Mouse (Mus musculus) myocyte (in vitro differentiated cells): ENCODE measurements at regions not wholly inside any gene's neighbourhood (a gene's known extent, or its start where the extent isn't known, plus 50 kb on each side); places are given as distances from the start of the nearest gene placed in this dataset.

Experiments
- H3K27me3 ChIP-seq: one replicate; pipeline ENCODE4 v1.6.1; 2011; ENCODE audit not compliant: control insufficient read depth, insufficient read depth, insufficient read length
- H3K36me3 ChIP-seq: one replicate; pipeline ENCODE4 v1.6.1; 2011; ENCODE audit not compliant: control insufficient read depth, insufficient read depth
- H3K4me2 ChIP-seq: one replicate; pipeline ENCODE4 v1.6.1; 2011; ENCODE audit warnings: low read depth, control low read depth
- H3K4me3 ChIP-seq: one replicate; pipeline ENCODE4 v1.5.1; 2011; ENCODE audit warnings: mild to moderate bottlenecking, control low read depth, moderate library complexity
- H3K79me2 ChIP-seq: one replicate; pipeline ENCODE4 v1.6.1; 2011; ENCODE audit not compliant: control insufficient read depth, insufficient read depth
- H3ac ChIP-seq: one replicate; pipeline ENCODE4 v1.6.1; 2011; ENCODE audit not compliant: control insufficient read depth, insufficient read length
- CEBPB ChIP-seq: IDR thresholded peaks from 2 replicates; pipeline ENCODE4 v1.6.1; 2011; ENCODE audit warnings: mild to moderate bottlenecking, moderate library complexity; ENCODE audit not compliant: poor library complexity, insufficient read depth, severe bottlenecking
- E2F4 ChIP-seq: IDR thresholded peaks from one replicate; pipeline ENCODE4 v1.6.1; 2011; ENCODE audit warnings: mild to moderate bottlenecking, control low read depth, moderate library complexity; ENCODE audit not compliant: insufficient read depth
- MAX ChIP-seq: IDR thresholded peaks from one replicate; pipeline ENCODE4 v1.6.1; 2011; ENCODE audit warnings: low read depth, mild to moderate bottlenecking, control low read depth
- MYOD1 ChIP-seq, 3 experiments: IDR thresholded peaks; one replicate each; pipeline ENCODE4 v1.6.1; 2011; ENCODE audit warnings: control low read depth in 2 of 3, low read depth in 2 of 3, mild to moderate bottlenecking in 2 of 3, moderate library complexity in 1 of 3; ENCODE audit not compliant: insufficient read length in 2 of 3, control insufficient read depth in 1 of 3
- MYOG ChIP-seq, 3 experiments: IDR thresholded peaks; one replicate each; pipeline ENCODE4 v1.6.1; 2011; ENCODE audit warnings: control low read depth in 2 of 3, low read depth in 2 of 3, mild to moderate bottlenecking in 2 of 3; ENCODE audit not compliant: insufficient read length in 2 of 3, control insufficient read depth in 1 of 3, insufficient read depth in 1 of 3
- POLR2A ChIP-seq: IDR thresholded peaks from one replicate; pipeline ENCODE4 v1.6.1; 2011; ENCODE audit warnings: low read depth, mild to moderate bottlenecking, control low read depth, moderate library complexity; ENCODE audit not compliant: insufficient read length
- POLR2AphosphoS2 ChIP-seq: IDR thresholded peaks from one replicate; pipeline ENCODE4 v1.6.1; 2011; ENCODE audit warnings: low read depth, control low read depth; ENCODE audit not compliant: insufficient read length
- REST ChIP-seq: IDR thresholded peaks from one replicate; pipeline ENCODE4 v1.6.1; 2011; ENCODE audit warnings: mild to moderate bottlenecking, control low read depth, moderate library complexity; ENCODE audit not compliant: insufficient read depth, insufficient read length
- SRF ChIP-seq: IDR thresholded peaks from one replicate; pipeline ENCODE4 v1.6.1; 2011; ENCODE audit warnings: low read depth; ENCODE audit not compliant: control insufficient read depth, insufficient read length
- TCF12 ChIP-seq: IDR thresholded peaks from one replicate; pipeline ENCODE4 v1.6.1; 2011; ENCODE audit warnings: mild to moderate bottlenecking, control low read depth; ENCODE audit not compliant: poor library complexity, insufficient read depth, severe bottlenecking
- TCF3 ChIP-seq: IDR thresholded peaks from one replicate; pipeline ENCODE4 v1.6.1; 2011; ENCODE audit warnings: low read depth, control low read depth; ENCODE audit not compliant: insufficient read length
- USF1 ChIP-seq: IDR thresholded peaks from one replicate; pipeline ENCODE4 v1.6.1; 2011; ENCODE audit warnings: low read depth, mild to moderate bottlenecking, control low read depth, moderate library complexity

- H3K4me2 ChIP-seq, result no peak overlapping the region
- TF ChIP-seq TCF12, result no peak
- TF ChIP-seq MYOD1 (IDR thresholded peaks at IDR 0.05; ENCODE audit: control insufficient read depth in 1 of 3, insufficient read length in 2 of 3, low read depth in 2 of 3), result no peak
- TF ChIP-seq REST, result no peak
- TF ChIP-seq POLR2A, result no peak
- no peak for TF ChIP-seq MAX
- TF ChIP-seq POLR2AphosphoS2, result no peak
- TF ChIP-seq SRF, result no peak
- no peak for TF ChIP-seq CEBPB
- TF ChIP-seq TCF3, result no peak
- TF ChIP-seq USF1, result no peak
- TF ChIP-seq E2F4, result no peak
- TF ChIP-seq MYOG (IDR thresholded peaks at IDR 0.05; ENCODE audit: control insufficient read depth in 1 of 3, insufficient read depth in 1 of 3, insufficient read length in 2 of 3, low read depth in 2 of 3), result no peak
- no peaks in the 10 kb centered on the region for H3K79me2 ChIP-seq
- H3K27me3 ChIP-seq, result no peaks in the 10 kb centered on the region
- H3K4me3 ChIP-seq, result no peak overlapping the region
- no peaks in the 10 kb centered on the region for H3K36me3 ChIP-seq
- H3ac ChIP-seq, result no peak overlapping the region
Observed at GRCm38 (mm10) chr4:87708981-87709645, 324.1 kb downstream of the Mllt3 start.

- Histone ChIP-seq H3K79me2 (no peaks in the 10 kb centered on the region), H3K36me3 (no peaks in the 10 kb centered on the region), H3K4me2 (no peak overlapping the region), H3ac (no peak overlapping the region), H3K4me3 (no peak overlapping the region), H3K27me3 (no peaks in the 10 kb centered on the region)
- no peak for TF ChIP-seq USF1
- TF ChIP-seq E2F4, result no peak
- no peak for TF ChIP-seq POLR2A
- TF ChIP-seq CEBPB, result no peak
- TF ChIP-seq REST, result no peak
- TF ChIP-seq POLR2AphosphoS2, result no peak
- TF ChIP-seq MYOD1 (IDR thresholded peaks at IDR 0.05; ENCODE audit: control insufficient read depth in 1 of 3, insufficient read length in 2 of 3, low read depth in 2 of 3), result no peak
- TF ChIP-seq MYOG (IDR thresholded peaks at IDR 0.05; ENCODE audit: control insufficient read depth in 1 of 3, insufficient read depth in 1 of 3, insufficient read length in 2 of 3, low read depth in 2 of 3), result no peak
- TF ChIP-seq MAX, result no peak
- no peak for TF ChIP-seq SRF
Observed at GRCm38 (mm10) chr4:87707386-87707785, 325.8 kb downstream of the Mllt3 start.

GRCm38 (mm10) chr4:87702834-87703233 is 330.3 kb downstream of the Mllt3 start:
- Histone ChIP-seq H3ac (no peak overlapping the region), H3K27me3 (no peaks in the 10 kb centered on the region), H3K4me3 (no peak overlapping the region), H3K79me2 (no peaks in the 10 kb centered on the region), H3K4me2 (no peak overlapping the region), H3K36me3 (no peaks in the 10 kb centered on the region)
- no peak for TF ChIP-seq TCF12
- TF ChIP-seq SRF, result no peak
- no peak for TF ChIP-seq TCF3
- no peak for TF ChIP-seq POLR2AphosphoS2
- no peak for TF ChIP-seq MYOG (IDR thresholded peaks at IDR 0.05; ENCODE audit: control insufficient read depth in 1 of 3, insufficient read depth in 1 of 3, insufficient read length in 2 of 3, low read depth in 2 of 3)
- TF ChIP-seq POLR2A, result no peak

- Histone ChIP-seq H3K4me2 (no peak overlapping the region), H3K4me3 (no peak overlapping the region), H3K79me2 (no peaks in the 10 kb centered on the region), H3K36me3 (no peaks in the 10 kb centered on the region), H3ac (no peak overlapping the region), H3K27me3 (no peaks in the 10 kb centered on the region)
- no peak for TF ChIP-seq MYOD1 (IDR thresholded peaks at IDR 0.05; ENCODE audit: control insufficient read depth in 1 of 3, insufficient read length in 2 of 3, low read depth in 2 of 3)
Observed at GRCm38 (mm10) chr4:87702290-87702689, 330.9 kb downstream of the Mllt3 start.

GRCm38 (mm10) chr4:87701024-87701423 is 332.1 kb downstream of the Mllt3 start:
- no peak overlapping the region for H3K4me3 ChIP-seq
- no peaks in the 10 kb centered on the region for H3K36me3 ChIP-seq
- no peaks in the 10 kb centered on the region for H3K27me3 ChIP-seq
- no peak overlapping the region for H3ac ChIP-seq
- H3K4me2 ChIP-seq, result no peak overlapping the region
- H3K79me2 ChIP-seq, result no peaks in the 10 kb centered on the region
- TF ChIP-seq CEBPB (no peak), MYOD1 (IDR thresholded peaks at IDR 0.05; ENCODE audit: control insufficient read depth in 1 of 3, insufficient read length in 2 of 3, low read depth in 2 of 3) (no peak), POLR2AphosphoS2 (no peak), SRF (no peak), TCF3 (no peak)
